Comparison of ENCODE assay signal across 22 mouse cellular contexts in genomic region chr3:52016178-52016577, GRCm38 (mm10).
DNase-seq lines count a peak whose midpoint lies in the region; ATAC-seq and TF ChIP-seq lines count a peak whose summit lies in the region.
"Had no signal": no experiment of that assay in that cellular context is flagged by ENCODE, and none has a peak within 500 bp of the region (broad histone marks: within the 10 kb centered on the region; RNA-seq: fewer than 3 reads in every experiment).

No protein-coding gene starts in this region.

- H3K4me2 ChIP-seq in forebrain, postnatal 0 days (ENCODE audit: low read depth), result no peak overlapping the region
- no peak overlapping the region for H3K4me2 ChIP-seq in intestine, embryonic 15.5 days (replicated peaks)
- no peak overlapping the region for H3K4me2 ChIP-seq in intestine, postnatal 0 days (replicated peaks; ENCODE audit: low read depth)
- H3K4me2 ChIP-seq: forebrain, embryonic 13.5 days; forebrain, embryonic 15.5 days had no signal

- TF ChIP-seq CTCF in forebrain, postnatal 0 days (IDR thresholded peaks at IDR 0.05; ENCODE audit: low read depth), result no peak
- no peak for TF ChIP-seq CTCF in intestine, postnatal 0 days (IDR thresholded peaks at IDR 0.05; ENCODE audit: low read depth)

- no peak for DNase-seq in forebrain, embryonic 10.5 days (ENCODE audit: extremely low spot score, low spot score)
- no peak for DNase-seq in forebrain, postnatal 0 days
- DNase-seq in yolk sac, embryonic 10.5 days (ENCODE audit: low spot score), result no peak
- DNase-seq: adrenal gland, adult 8-10 months; adrenal gland, postnatal 14 days; adrenal gland, postnatal 36 days; B cell, adult 2 months; cerebellum, adult 11-12 months; cerebellum, postnatal 10 days; cerebellum, postnatal 25 days had no signal

- no peak overlapping the region for H3K4me3 ChIP-seq in forebrain, embryonic 10.5 days
- no peak overlapping the region for H3K4me3 ChIP-seq in forebrain, postnatal 0 days (ENCODE audit: low read depth, low read length)
- H3K4me3 ChIP-seq in intestine, embryonic 15.5 days (replicated peaks), result no peak overlapping the region
- no peak overlapping the region for H3K4me3 ChIP-seq in intestine, postnatal 0 days (ENCODE audit: low read depth, low read length)
- H3K4me3 ChIP-seq: embryonic facial prominence, embryonic 13.5 days; erythroblast, embryonic 14.5 days; forebrain, embryonic 13.5 days; forebrain, embryonic 15.5 days had no signal

- peaks cover 35% of the 10 kb centered on the region for H3K4me1 ChIP-seq in forebrain, embryonic 10.5 days
- 0 out of 2 replicates have a peak, but pooled peaks cover 2% of the 10 kb centered on the region for H3K4me1 ChIP-seq in forebrain, postnatal 0 days (ENCODE audit: insufficient read depth)
- H3K4me1 ChIP-seq in intestine, embryonic 15.5 days (replicated peaks), result 0 out of 2 replicates have a peak, but pooled peaks cover 8% of the 10 kb centered on the region
- 0 out of 2 replicates have a peak, but pooled peaks cover 3% of the 10 kb centered on the region for H3K4me1 ChIP-seq in intestine, postnatal 0 days (replicated peaks; ENCODE audit: control insufficient read depth, insufficient read depth, low read length)
- H3K4me1 ChIP-seq: forebrain, embryonic 15.5 days had no signal

- H3K27ac ChIP-seq in forebrain, embryonic 10.5 days, result 0 out of 2 replicates have a peak overlapping the region, but pooled peaks have one; percentile 35
- H3K27ac ChIP-seq in forebrain, postnatal 0 days (ENCODE audit: low read depth, low read length), result no peak overlapping the region
- H3K27ac ChIP-seq in intestine, embryonic 15.5 days, result no peak overlapping the region
- no peak overlapping the region; the same call in 1 of the 2 replicates for H3K27ac ChIP-seq in intestine, postnatal 0 days (ENCODE audit: low read depth, low read length)
- H3K27ac ChIP-seq: embryonic facial prominence, embryonic 13.5 days; embryonic facial prominence, embryonic 15.5 days; forebrain, embryonic 13.5 days; forebrain, embryonic 15.5 days had no signal

- no peak overlapping the region for H3K9ac ChIP-seq in forebrain, postnatal 0 days
- no peak overlapping the region for H3K9ac ChIP-seq in intestine, embryonic 15.5 days
- no peak overlapping the region for H3K9ac ChIP-seq in intestine, postnatal 0 days (ENCODE audit: low read depth, low read length)
- H3K9ac ChIP-seq: embryonic facial prominence, embryonic 13.5 days; embryonic facial prominence, embryonic 15.5 days; forebrain, embryonic 13.5 days; forebrain, embryonic 15.5 days had no signal

- no peaks in the 10 kb centered on the region for H3K27me3 ChIP-seq in forebrain, embryonic 10.5 days (ENCODE audit: poor library complexity, severe bottlenecking)
- no peaks in the 10 kb centered on the region for H3K27me3 ChIP-seq in forebrain, postnatal 0 days (ENCODE audit: insufficient read depth, low read length)
- no peaks in the 10 kb centered on the region for H3K27me3 ChIP-seq in intestine, embryonic 15.5 days (replicated peaks)
- no peaks in the 10 kb centered on the region for H3K27me3 ChIP-seq in intestine, postnatal 0 days (replicated peaks; ENCODE audit: control insufficient read depth, insufficient read depth, low read length)
- H3K27me3 ChIP-seq: CH12.LX; embryonic facial prominence, embryonic 13.5 days; embryonic facial prominence, embryonic 15.5 days; forebrain, embryonic 13.5 days; forebrain, embryonic 15.5 days; Patski had no signal

- H3K9me3 ChIP-seq in forebrain, embryonic 10.5 days, result no peaks in the 10 kb centered on the region
- H3K9me3 ChIP-seq in forebrain, postnatal 0 days (ENCODE audit: low read length), result no peaks in the 10 kb centered on the region
- no peaks in the 10 kb centered on the region for H3K9me3 ChIP-seq in intestine, embryonic 15.5 days
- no peaks in the 10 kb centered on the region for H3K9me3 ChIP-seq in intestine, postnatal 0 days (ENCODE audit: control insufficient read depth)
- H3K9me3 ChIP-seq: embryonic facial prominence, embryonic 13.5 days; embryonic facial prominence, embryonic 15.5 days; forebrain, embryonic 13.5 days; forebrain, embryonic 15.5 days; G1E had no signal

- H3K36me3 ChIP-seq in forebrain, embryonic 10.5 days (replicated peaks), result no peaks in the 10 kb centered on the region
- H3K36me3 ChIP-seq in forebrain, postnatal 0 days (ENCODE audit: insufficient read depth), result no peaks in the 10 kb centered on the region
- no peaks in the 10 kb centered on the region for H3K36me3 ChIP-seq in intestine, embryonic 15.5 days
- no peaks in the 10 kb centered on the region for H3K36me3 ChIP-seq in intestine, postnatal 0 days (ENCODE audit: control insufficient read depth, insufficient read depth)
- H3K36me3 ChIP-seq: embryonic facial prominence, embryonic 13.5 days; embryonic facial prominence, embryonic 15.5 days; forebrain, embryonic 15.5 days; G1E had no signal

- WGBS in forebrain, embryonic 10.5 days, result 95% methylated on average over 3 of the region's 3 CpGs
- 93% methylated on average over 3 of the region's 3 CpGs for WGBS in forebrain, postnatal 0 days
- 68% methylated on average over 3 of the region's 3 CpGs for WGBS in intestine, embryonic 15.5 days
- 53% methylated on average over 3 of the region's 3 CpGs for WGBS in intestine, postnatal 0 days

- ATAC-seq in forebrain, postnatal 0 days, result no peak
- ATAC-seq in intestine, embryonic 15.5 days, result peak; percentile 81
- ATAC-seq in intestine, postnatal 0 days, result no peak
- ATAC-seq: activated CD4-positive, CD25-positive, alpha-beta regulatory T cell, adult 4 months; CD4-positive, CD25-positive, alpha-beta regulatory T cell, adult 4 months; forebrain, embryonic 13.5 days; forebrain, embryonic 15.5 days; Patski had no signal
